Mouse (Mus musculus): ENCODE results near the gene V1ra8. TPM values are rescaled to one million over a fixed set of nuclear protein-coding genes. Genes with fewer than 3 reads are reported as not detected.
A peak's percentile ranks its signal among the peaks of the same experiment; 100 is the strongest.
"Not testable (repeated sequence)": the region's sequence is repeated elsewhere in the genome, so short reads cannot be mapped to it uniquely, and the experiment has no call there.

The V1ra8 gene
- total RNA-seq (2012; rRNA removed) = not detected in 2 replicates

DNA sequence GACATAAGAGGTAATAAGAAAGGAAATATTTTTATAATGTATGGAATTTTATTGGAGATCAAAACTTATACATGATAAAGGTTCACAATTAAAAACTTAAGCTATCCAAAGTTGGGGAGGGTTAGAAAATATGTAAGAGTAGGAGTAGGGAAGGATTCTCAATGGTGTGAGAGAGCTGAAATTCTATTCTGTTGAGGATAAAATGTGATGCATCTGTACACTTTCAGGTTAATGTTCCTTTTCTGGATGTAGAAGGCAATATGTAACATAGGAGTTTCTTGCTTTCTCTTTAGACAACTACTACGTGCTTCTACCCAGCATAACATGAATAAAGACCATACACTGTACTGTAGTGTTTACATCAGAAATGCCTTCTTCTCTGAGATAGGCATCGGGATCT is at the start of gene V1ra8:
Gene V1ra8, plus strand, starts transcription at position 301 of the 400 bp plus-strand sequence.
- H3K9ac ChIP-seq (ENCODE audit: insufficient read depth, low read depth, low read length, poor library complexity, severe bottlenecking); H3K36me3 ChIP-seq (ENCODE audit: control insufficient read depth, insufficient read depth, low read length, poor library complexity, severe bottlenecking); DNase-seq (ENCODE audit: low read depth, low spot score); H3K4me3 ChIP-seq (ENCODE audit: insufficient read depth in 1 of 2, low read depth in 1 of 2, low read length in 2 of 2, poor library complexity in 1 of 2, severe bottlenecking in 1 of 2); H3K4me1 ChIP-seq (ENCODE audit: control insufficient read depth in 2 of 2, insufficient read depth in 2 of 2, low read length in 2 of 2, poor library complexity in 1 of 2); H3K27ac ChIP-seq (ENCODE audit: insufficient read depth, low read depth, low read length, poor library complexity, severe bottlenecking); in situ Hi-C loops (cut with MboI; ENCODE audit: low sequenced_read_pairs in 2 of 2, unreplicated experiment in 2 of 2); H3K9me3 ChIP-seq (ENCODE audit: control insufficient read depth, insufficient read depth, low read depth, low read length): not testable (repeated sequence)

DNA sequence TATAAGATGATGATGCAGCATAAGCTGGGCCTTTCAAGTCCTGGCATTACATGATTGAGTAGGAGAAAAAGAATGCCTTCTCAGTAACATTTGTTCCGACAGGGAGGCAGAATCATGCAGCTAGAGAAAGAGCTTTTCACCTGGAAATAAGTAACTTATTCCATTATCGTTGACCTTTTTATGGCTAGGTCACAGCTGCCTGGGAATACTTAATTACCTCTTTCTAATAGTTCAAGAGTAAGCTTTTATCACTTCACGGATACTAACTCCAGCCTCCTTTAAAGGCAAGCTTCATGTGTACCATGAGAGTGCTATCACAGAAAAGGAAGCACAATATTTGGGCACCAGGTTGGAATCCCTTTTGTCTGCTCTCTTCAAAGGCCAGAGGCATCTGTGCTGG is 42.5 kb upstream of the V1ra8 start:
- no peak for TF ChIP-seq ZC3H11A (IDR thresholded peaks at IDR 0.05; ENCODE audit: borderline replicate concordance, low read depth, low read length)
- TF ChIP-seq HCFC1 (IDR thresholded peaks at IDR 0.05; ENCODE audit: borderline replicate concordance, insufficient read depth, low read length) = no peak
- no peak for TF ChIP-seq MAFK (IDR thresholded peaks at IDR 0.05; ENCODE audit: insufficient read depth, low read depth, low read length)
- TF ChIP-seq CHD2 (IDR thresholded peaks at IDR 0.05; ENCODE audit: low read depth, low read length) = no peak
- no peak for TF ChIP-seq ZNF384 (IDR thresholded peaks at IDR 0.05; ENCODE audit: low read depth, low read length)
- H3K4me1 ChIP-seq (ENCODE audit: control insufficient read depth in 2 of 2, insufficient read depth in 2 of 2, low read length in 2 of 2, poor library complexity in 1 of 2) = no peaks in the 10 kb centered on the region
- no peaks in the 10 kb centered on the region for H3K9me3 ChIP-seq (ENCODE audit: control insufficient read depth, insufficient read depth, low read depth, low read length)
- H3K36me3 ChIP-seq (ENCODE audit: control insufficient read depth, insufficient read depth, low read length, poor library complexity, severe bottlenecking) = no peaks in the 10 kb centered on the region
- no peak for DNase-seq (ENCODE audit: low read depth, low spot score)
- no peak overlapping the region for H3K27ac ChIP-seq (ENCODE audit: insufficient read depth, low read depth, low read length, poor library complexity, severe bottlenecking)
- no peak overlapping the region for H3K9ac ChIP-seq (ENCODE audit: insufficient read depth, low read depth, low read length, poor library complexity, severe bottlenecking)
- no peak overlapping the region for H3K4me3 ChIP-seq (ENCODE audit: insufficient read depth in 1 of 2, low read depth in 1 of 2, low read length in 2 of 2, poor library complexity in 1 of 2, severe bottlenecking in 1 of 2)
- in situ Hi-C loops (cut with MboI; ENCODE audit: low sequenced_read_pairs in 2 of 2, unreplicated experiment in 2 of 2) = no loop called here

DNA sequence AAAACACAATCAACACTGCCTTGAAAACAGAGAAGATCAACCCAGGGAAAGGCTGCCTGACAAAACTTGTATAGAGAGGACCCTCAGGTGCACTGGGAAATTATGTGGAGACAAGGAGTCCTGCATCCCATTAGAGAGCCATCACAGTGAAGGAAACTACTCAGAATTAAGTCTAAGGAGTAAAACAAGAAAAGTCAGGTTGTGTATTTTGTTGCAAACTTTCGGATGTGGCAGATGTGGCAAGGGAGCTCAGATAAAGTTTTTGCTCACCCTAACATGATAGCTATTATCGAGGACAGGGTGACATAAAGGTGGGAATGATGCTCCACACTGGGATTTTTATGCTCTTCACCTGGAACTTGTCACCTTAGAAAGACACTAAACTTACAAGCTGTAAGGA is 28.1 kb upstream of the V1ra8 start, which contains the start of gene Vmn1r52:
Gene Vmn1r52, plus strand, starts transcription at position 301 of the 400 bp plus-strand sequence.
- H3K36me3 ChIP-seq (ENCODE audit: control insufficient read depth, insufficient read depth, low read length, poor library complexity, severe bottlenecking) = no peaks in the 10 kb centered on the region
- H3K4me1 ChIP-seq (ENCODE audit: control insufficient read depth in 2 of 2, insufficient read depth in 2 of 2, low read length in 2 of 2, poor library complexity in 1 of 2) = no peaks in the 10 kb centered on the region
- no peak within 1 kb of the TSS for H3K27ac ChIP-seq (ENCODE audit: insufficient read depth, low read depth, low read length, poor library complexity, severe bottlenecking)
- H3K9me3 ChIP-seq (ENCODE audit: control insufficient read depth, insufficient read depth, low read depth, low read length) = no peaks in the 10 kb centered on the region
- in situ Hi-C loops (cut with MboI; ENCODE audit: low sequenced_read_pairs in 2 of 2, unreplicated experiment in 2 of 2) = no loop called here
- no peak for DNase-seq (ENCODE audit: low read depth, low spot score)
- H3K9ac ChIP-seq (ENCODE audit: insufficient read depth, low read depth, low read length, poor library complexity, severe bottlenecking) = no peak within 1 kb of the TSS
- no peak for TF ChIP-seq HCFC1 (IDR thresholded peaks at IDR 0.05; ENCODE audit: borderline replicate concordance, insufficient read depth, low read length)
- no peak for TF ChIP-seq ZNF384 (IDR thresholded peaks at IDR 0.05; ENCODE audit: low read depth, low read length)
- TF ChIP-seq ZC3H11A (IDR thresholded peaks at IDR 0.05; ENCODE audit: borderline replicate concordance, low read depth, low read length) = no peak
- no peak for TF ChIP-seq MAFK (IDR thresholded peaks at IDR 0.05; ENCODE audit: insufficient read depth, low read depth, low read length)
- no peak for TF ChIP-seq CHD2 (IDR thresholded peaks at IDR 0.05; ENCODE audit: low read depth, low read length)
- no peak within 1 kb of the TSS for H3K4me3 ChIP-seq (ENCODE audit: insufficient read depth in 1 of 2, low read depth in 1 of 2, low read length in 2 of 2, poor library complexity in 1 of 2, severe bottlenecking in 1 of 2)

DNA sequence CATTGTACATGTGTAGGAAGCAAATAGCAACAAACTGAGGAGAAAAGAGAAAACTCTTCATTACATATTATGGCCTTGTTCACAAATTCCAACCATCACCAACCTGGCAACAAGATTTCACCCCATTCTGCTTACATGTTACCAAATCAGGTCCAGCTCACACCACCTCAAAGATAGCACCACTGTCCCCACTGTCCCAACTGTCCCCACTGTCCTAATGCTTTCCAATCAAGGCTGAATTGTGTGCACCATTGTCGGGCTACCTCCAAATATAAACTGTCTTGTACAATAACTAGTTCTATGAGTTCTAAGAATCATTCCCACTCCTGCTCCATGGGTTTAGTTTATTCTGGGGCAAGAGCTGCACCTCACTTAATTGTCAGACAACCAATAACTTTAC is 21.7 kb downstream of the V1ra8 start, which contains the start of gene Vmn1r53:
Gene Vmn1r53, minus strand, starts transcription at position 101 of the 400 bp plus-strand sequence.
- Histone ChIP-seq H3K9ac (ENCODE audit: insufficient read depth, low read depth, low read length, poor library complexity, severe bottlenecking) (no peak within 1 kb of the TSS), H3K4me3 (ENCODE audit: insufficient read depth in 1 of 2, low read depth in 1 of 2, low read length in 2 of 2, poor library complexity in 1 of 2, severe bottlenecking in 1 of 2) (no peak within 1 kb of the TSS), H3K9me3 (ENCODE audit: control insufficient read depth, insufficient read depth, low read depth, low read length) (0 out of 2 replicates have a peak, but pooled peaks cover 3% of the 10 kb centered on the region), H3K27ac (ENCODE audit: insufficient read depth, low read depth, low read length, poor library complexity, severe bottlenecking) (no peak within 1 kb of the TSS), H3K36me3 (ENCODE audit: control insufficient read depth, insufficient read depth, low read length, poor library complexity, severe bottlenecking) (no peaks in the 10 kb centered on the region), H3K4me1 (ENCODE audit: control insufficient read depth in 2 of 2, insufficient read depth in 2 of 2, low read length in 2 of 2, poor library complexity in 1 of 2) (no peaks in the 10 kb centered on the region)
- TF ChIP-seq CHD2 (IDR thresholded peaks at IDR 0.05; ENCODE audit: low read depth, low read length) = no peak
- no peak for TF ChIP-seq ZNF384 (IDR thresholded peaks at IDR 0.05; ENCODE audit: low read depth, low read length)
- no peak for TF ChIP-seq ZC3H11A (IDR thresholded peaks at IDR 0.05; ENCODE audit: borderline replicate concordance, low read depth, low read length)
- TF ChIP-seq MAFK (IDR thresholded peaks at IDR 0.05; ENCODE audit: insufficient read depth, low read depth, low read length) = no peak
- no peak for TF ChIP-seq HCFC1 (IDR thresholded peaks at IDR 0.05; ENCODE audit: borderline replicate concordance, insufficient read depth, low read length)
- in situ Hi-C loops (cut with MboI; ENCODE audit: low sequenced_read_pairs in 2 of 2, unreplicated experiment in 2 of 2) = no loop called here
- no peak for DNase-seq (ENCODE audit: low read depth, low spot score)

DNA sequence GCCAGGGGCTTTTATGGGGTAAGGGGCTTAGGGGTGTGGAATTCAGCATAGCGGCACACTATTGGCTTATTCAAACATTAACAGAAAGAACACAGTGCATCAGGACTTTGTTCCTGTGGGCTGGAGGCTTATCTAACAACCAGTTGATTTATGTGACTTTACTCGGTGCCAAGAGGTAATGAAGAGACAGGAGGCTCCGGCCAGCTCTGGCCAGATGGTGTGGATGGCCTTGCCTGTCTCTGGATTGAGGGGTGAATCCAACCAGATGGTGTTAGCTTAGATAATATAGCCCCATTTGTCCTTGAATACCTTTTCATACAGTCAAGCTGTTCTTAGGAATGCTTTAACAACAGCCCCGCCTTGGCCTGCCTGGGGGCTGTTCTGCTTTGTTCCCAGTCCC is 29.5 kb downstream of the V1ra8 start:
- H3K36me3 ChIP-seq (ENCODE audit: control insufficient read depth, insufficient read depth, low read length, poor library complexity, severe bottlenecking); H3K9me3 ChIP-seq (ENCODE audit: control insufficient read depth, insufficient read depth, low read depth, low read length); in situ Hi-C loops (cut with MboI; ENCODE audit: low sequenced_read_pairs in 2 of 2, unreplicated experiment in 2 of 2); DNase-seq (ENCODE audit: low read depth, low spot score); H3K4me1 ChIP-seq (ENCODE audit: control insufficient read depth in 2 of 2, insufficient read depth in 2 of 2, low read length in 2 of 2, poor library complexity in 1 of 2); H3K27ac ChIP-seq (ENCODE audit: insufficient read depth, low read depth, low read length, poor library complexity, severe bottlenecking); H3K9ac ChIP-seq (ENCODE audit: insufficient read depth, low read depth, low read length, poor library complexity, severe bottlenecking): not testable (repeated sequence)
- peak overlapping the region; percentile 34 to 35; a peak in 2 of 4 replicates for H3K4me3 ChIP-seq (ENCODE audit: insufficient read depth in 1 of 2, low read depth in 1 of 2, low read length in 2 of 2, poor library complexity in 1 of 2, severe bottlenecking in 1 of 2)

Data from ES-E14 (cell line).